Mouse (Mus musculus) E14TG2a.4 (cell line): ENCODE data around the gene Ulk1.
"Not testable (repeated sequence)": the region's sequence is repeated elsewhere in the genome, so short reads cannot be mapped to it uniquely, and the experiment has no call there.

ENCODE experiments used
- H3K27me3 ChIP-seq: 2 replicates; pipeline ENCODE4 v1.6.1; 2014; ENCODE audit warnings: low read length, control low read depth; ENCODE audit not compliant: insufficient read depth
- H3K36me3 ChIP-seq: 2 replicates; pipeline ENCODE4 v1.6.1; 2014; ENCODE audit warnings: low read length, control low read depth; ENCODE audit not compliant: insufficient read depth
- H3K4me1 ChIP-seq: replicated peaks from 2 replicates; pipeline ENCODE4 v1.6.1; 2014; ENCODE audit warnings: low read depth, low read length, control low read depth
- H3K4me3 ChIP-seq: replicated peaks from 2 replicates; pipeline ENCODE4 v1.5.1; 2014; ENCODE audit warnings: mild to moderate bottlenecking, low read length
- H3K9me3 ChIP-seq: 2 replicates; pipeline ENCODE4 v1.6.1; 2014; ENCODE audit warnings: low read length, control low read depth
- CTCF ChIP-seq: conservative IDR thresholded peaks from 2 replicates; pipeline ENCODE4 v1.5.1; 2014; ENCODE audit warnings: low read length
- NANOG ChIP-seq: IDR thresholded peaks from 2 replicates; pipeline ENCODE4 v1.6.1; 2014; ENCODE audit warnings: borderline replicate concordance, low read length, mixed read lengths
- POU5F1 ChIP-seq: IDR thresholded peaks from 2 replicates; pipeline ENCODE4 v1.6.1; 2014; ENCODE audit warnings: low read length, borderline replicate concordance

Gene Ulk1

DNA sequence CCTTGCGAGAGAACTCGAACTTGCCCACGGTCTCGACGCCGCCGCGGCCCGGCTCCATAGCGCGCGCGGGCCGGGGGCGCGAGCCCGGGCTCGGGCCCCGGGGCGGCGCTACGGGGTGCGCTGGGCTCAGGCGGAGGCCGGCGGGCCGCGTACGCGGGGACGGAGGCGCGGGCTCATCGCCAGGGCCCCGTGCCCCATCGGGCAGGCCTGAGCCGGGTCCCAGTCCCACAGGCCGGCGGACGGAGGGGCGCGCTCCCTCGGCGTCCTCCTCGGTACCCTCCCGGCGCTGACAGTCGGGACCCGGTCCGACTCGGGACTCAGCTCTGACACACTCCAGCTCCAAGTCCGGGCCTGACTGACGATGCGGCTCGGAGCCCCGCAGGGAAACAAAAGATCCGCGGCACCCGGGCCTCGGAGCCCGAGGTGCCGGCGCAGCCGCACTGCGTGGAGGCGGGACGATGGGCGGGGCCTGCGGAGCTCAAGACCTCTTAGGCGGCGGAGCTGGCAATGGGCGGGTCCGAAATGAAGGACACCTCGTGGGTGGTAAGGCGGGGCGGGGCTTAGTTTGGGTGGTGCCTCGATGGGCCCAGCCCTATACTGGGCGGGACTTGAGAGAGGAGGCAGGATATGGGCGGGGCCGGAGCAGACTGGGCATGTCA lies at the start of gene Ulk1:
Gene Ulk1, minus strand, starts transcription at position 431 of the 659 bp plus-strand sequence.
- Histone ChIP-seq H3K4me3 (peak within 1 kb of the TSS; percentile 92), H3K36me3 (peaks cover 34% of the 10 kb centered on the region), H3K9me3 (no peaks in the 10 kb centered on the region), H3K4me1 (peaks cover 66% of the 10 kb centered on the region), H3K27me3 (no peaks in the 10 kb centered on the region)
- TF ChIP-seq CTCF (no peak), POU5F1 (no peak), NANOG (no peak)

DNA sequence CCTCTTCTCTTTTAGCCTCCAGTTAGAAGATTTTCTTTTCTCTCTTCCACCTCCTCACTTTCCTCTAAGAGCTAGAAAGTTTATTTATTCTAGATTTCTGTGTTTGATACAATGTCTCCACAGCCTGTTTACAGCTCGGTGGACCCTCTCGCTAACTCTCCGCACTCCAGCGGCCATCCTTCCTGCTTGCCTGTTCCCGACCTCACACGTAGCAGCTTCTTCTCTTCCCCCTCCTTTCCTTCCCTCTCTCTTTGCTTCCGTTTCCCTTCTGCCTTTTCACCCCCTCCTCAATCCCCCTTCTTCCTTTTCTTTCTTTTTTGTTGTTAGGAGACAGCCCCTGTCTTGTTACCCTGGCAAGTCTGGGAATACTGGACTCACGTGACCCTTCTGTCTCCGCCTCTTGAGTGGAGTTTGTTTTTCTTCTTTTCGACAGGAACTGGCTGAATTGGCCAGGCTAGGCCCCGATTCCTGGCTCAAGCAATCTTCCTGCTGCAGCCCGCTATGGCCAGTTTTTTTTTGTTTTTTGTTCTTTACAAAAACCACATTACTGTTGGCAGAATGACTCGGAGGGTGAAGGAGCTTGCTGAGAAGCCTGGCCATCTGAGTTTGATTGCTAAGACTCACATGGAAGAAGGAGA lies 49.2 kb upstream of the Ulk1 start:
- H3K4me1 ChIP-seq = peaks cover 26% of the 10 kb centered on the region
- TF ChIP-seq NANOG (no peak), CTCF (no peak), POU5F1 (no peak)
- H3K9me3 ChIP-seq = no peaks in the 10 kb centered on the region
- no peaks in the 10 kb centered on the region for H3K27me3 ChIP-seq
- H3K4me3 ChIP-seq = no peak overlapping the region
- H3K36me3 ChIP-seq = peaks cover 100% of the 10 kb centered on the region

DNA sequence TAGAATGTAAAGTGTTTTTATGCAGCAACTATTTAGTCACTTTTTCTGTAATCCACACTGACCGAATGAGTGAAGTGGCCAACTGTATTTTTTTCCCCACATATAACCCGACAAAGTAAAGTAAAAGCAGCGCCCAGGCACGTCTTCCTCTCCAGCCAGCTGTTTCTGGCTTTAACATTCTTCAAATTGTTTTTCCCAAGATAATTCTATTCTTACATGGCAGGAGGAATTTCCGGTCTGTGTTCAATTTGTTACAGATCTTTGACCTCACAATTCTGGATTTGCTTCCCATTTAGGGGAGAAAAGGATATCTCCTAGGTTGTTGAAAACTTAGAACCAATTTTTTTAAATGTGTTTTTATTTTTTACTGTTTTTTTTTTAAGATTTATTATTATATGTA lies 47.2 kb upstream of the Ulk1 start:
- H3K4me1 ChIP-seq = peaks cover 26% of the 10 kb centered on the region

DNA sequence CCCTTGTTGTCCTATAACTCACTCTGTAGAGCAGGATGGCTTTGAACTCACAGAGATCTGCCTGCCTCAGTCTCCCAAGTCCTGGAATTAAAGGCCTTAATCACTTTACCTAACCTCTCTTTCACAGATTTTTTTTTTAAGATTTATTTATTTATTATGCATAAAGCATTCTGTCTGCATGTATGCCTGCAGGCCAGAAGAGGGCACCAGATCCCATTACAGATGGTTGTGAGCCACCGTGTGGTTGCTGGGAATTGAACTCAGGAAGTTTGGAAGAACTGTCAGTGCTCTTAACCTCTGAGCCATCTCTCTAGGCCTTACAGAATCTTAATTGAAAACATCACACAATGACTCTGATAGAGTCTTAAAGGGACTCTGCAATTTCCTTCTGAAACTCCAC lies 43.1 kb upstream of the Ulk1 start:
- H3K4me1 ChIP-seq = peaks cover 5% of the 10 kb centered on the region; the same call in 1 of the 2 replicates
- peaks cover 98% of the 10 kb centered on the region for H3K36me3 ChIP-seq
- H3K4me3 ChIP-seq = no peak overlapping the region
- TF ChIP-seq NANOG = no peak
- peak; percentile 52 for TF ChIP-seq CTCF
- H3K27me3 ChIP-seq = no peaks in the 10 kb centered on the region
- no peaks in the 10 kb centered on the region for H3K9me3 ChIP-seq

More for the DNA sequence above, 47.2 kb upstream of the Ulk1 start:
- TF ChIP-seq CTCF = no peak
- no peaks in the 10 kb centered on the region for H3K9me3 ChIP-seq
- peaks cover 100% of the 10 kb centered on the region for H3K36me3 ChIP-seq
- H3K4me3 ChIP-seq = no peak overlapping the region
- H3K27me3 ChIP-seq = no peaks in the 10 kb centered on the region

DNA sequence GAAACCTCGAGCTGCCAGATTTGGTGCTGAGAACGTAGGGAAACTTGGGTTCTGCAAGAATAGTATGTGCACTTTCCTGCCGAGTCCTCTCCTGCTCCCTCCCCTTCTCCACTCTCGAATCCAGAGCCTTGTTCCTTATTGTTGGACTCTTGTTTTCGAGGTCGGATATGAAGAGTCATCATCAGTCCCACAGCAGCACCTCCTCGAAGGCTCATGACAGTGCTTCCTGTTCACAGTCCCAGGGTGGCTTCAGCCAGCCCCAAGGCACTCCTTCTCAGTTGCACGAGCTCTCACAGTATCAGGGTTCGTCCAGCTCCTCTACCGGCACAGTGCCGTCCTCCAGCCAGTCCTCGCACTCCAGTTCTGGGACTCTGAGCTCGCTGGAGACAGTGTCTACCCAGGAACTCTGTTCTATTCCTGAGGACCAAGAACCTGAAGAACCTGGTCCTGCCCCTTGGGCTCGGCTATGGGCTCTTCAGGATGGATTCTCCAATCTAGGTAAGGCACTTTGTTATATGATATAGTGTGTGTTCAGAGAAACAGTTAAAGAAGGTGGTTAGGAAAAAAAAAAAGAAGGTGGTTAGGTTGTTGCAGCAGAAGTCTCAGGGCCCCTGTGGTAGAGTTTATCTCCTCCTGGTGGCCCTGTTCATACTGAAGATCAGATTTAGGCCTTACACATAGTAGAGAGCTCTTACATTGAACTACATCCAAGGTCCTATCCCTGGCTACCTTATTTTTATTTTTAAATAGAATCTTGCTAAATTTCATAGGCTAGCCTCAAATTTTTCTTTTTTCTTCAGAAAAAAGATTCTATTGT lies 31.4 kb upstream of the Ulk1 start:
- H3K4me3 ChIP-seq = peak overlapping the region; percentile 90
- H3K36me3 ChIP-seq = peaks cover 25% of the 10 kb centered on the region
- no peaks in the 10 kb centered on the region for H3K27me3 ChIP-seq
- H3K9me3 ChIP-seq = no peaks in the 10 kb centered on the region
- TF ChIP-seq POU5F1 = no peak
- TF ChIP-seq NANOG = no peak
- no peak for TF ChIP-seq CTCF
- peaks cover 30% of the 10 kb centered on the region for H3K4me1 ChIP-seq

DNA sequence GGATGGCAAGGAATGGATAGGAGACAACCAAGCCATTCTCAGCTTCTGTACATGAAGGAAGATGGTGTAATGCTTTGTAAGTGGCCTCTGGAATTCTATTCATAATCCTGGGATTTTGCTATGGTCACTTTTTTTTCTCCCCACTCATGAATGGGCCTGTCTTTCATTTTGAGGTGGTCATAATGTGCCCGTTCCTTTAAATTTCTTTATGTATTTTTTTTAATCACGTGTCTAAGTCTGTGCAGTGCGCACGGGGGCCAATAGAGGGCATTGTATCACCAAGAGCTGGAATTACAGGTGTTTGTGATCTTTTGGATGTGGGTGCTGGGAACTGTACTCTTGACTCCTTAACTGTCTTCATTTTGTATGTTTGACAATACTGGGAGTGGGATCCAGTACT lies 30.6 kb upstream of the Ulk1 start:
- no peaks in the 10 kb centered on the region for H3K9me3 ChIP-seq
- peaks cover 38% of the 10 kb centered on the region for H3K4me1 ChIP-seq
- TF ChIP-seq CTCF (peak; percentile 82), NANOG (no peak), POU5F1 (no peak)
- H3K27me3 ChIP-seq = no peaks in the 10 kb centered on the region
- peak overlapping the region; percentile 90 for H3K4me3 ChIP-seq
- H3K36me3 ChIP-seq = peaks cover 25% of the 10 kb centered on the region

DNA sequence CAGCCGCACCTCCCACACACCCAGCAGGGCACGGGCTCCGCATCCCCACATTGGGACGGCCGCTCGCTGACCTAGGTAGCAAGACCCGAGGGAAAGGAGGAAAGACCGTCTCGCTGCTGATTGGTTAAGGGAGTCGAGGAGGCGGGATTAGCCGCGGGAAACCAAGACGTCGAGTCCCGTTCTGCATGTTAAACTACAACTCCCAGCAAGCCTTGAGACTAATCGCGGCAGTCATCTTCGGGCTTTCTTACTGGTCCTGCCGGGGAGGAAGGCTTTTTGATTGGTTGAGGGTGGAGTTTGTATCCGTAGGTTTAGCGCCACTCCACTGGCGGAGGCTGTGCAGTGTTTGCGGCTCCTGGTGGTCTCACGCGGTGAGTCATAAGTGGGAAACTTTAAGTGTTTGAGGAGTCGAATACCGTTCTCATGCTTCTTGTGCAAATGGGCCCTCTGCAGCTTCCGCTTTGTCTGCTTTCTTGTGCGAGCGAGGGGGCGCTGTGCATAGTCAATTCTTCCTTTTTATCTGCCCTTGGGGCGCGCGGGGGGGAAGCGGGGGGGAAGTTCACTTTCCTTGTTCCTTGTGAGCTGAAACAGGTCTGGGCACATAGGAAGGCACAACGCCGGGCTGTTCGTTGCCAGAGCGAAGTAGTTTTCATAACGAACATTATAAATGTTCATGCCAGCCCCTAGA lies 29.9 kb upstream of the Ulk1 start, which contains the start of the genes Hscb and Chek2:
Gene Hscb, minus strand, starts transcription at position 100 of the 688 bp plus-strand sequence.
Gene Chek2, plus strand, starts transcription at position 302 of the 688 bp plus-strand sequence.
- Histone ChIP-seq H3K27me3 (no peaks in the 10 kb centered on the region), H3K4me3 (peak within 1 kb of the TSS; percentile 90), H3K4me1 (peaks cover 40% of the 10 kb centered on the region), H3K36me3 (peaks cover 28% of the 10 kb centered on the region), H3K9me3 (no peaks in the 10 kb centered on the region)
- TF ChIP-seq NANOG (peak; percentile 87), CTCF (no peak; the same call in 1 of the 2 replicates), POU5F1 (no peak)

DNA sequence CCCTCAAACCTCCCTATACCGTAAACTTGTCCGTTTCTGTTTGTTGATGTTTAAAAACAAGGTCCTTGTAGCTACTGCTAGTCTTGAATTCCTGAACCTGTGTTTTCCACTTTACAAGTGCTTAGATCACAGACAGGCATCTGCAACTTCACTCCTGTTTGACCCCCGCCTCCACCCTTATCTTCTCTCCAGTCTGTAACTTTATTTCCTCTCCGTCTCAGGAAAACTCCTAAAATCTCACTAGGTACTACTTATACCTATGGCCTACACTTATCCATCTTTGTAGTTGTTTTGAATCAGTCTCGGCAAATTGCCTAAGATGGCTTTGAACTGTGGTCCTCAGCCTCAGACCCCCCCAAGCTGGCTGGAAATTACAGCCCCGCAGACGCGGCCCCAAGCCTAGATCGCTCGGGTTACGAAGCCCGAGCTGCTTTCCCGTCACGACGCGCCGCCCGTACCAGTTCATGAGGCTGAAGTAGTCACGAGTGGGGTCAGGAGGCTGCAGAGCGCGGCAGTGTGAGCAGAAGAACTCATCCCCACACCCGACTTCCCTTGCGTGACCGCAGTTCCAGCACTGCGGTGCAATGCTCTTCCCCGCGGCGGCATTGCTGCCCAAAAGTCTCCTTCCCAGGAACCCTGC lies 29.3 kb upstream of the Ulk1 start:
- H3K27me3 ChIP-seq = no peaks in the 10 kb centered on the region
- H3K4me1 ChIP-seq = peaks cover 40% of the 10 kb centered on the region
- H3K9me3 ChIP-seq = no peaks in the 10 kb centered on the region
- H3K4me3 ChIP-seq = peak overlapping the region; percentile 90
- peaks cover 34% of the 10 kb centered on the region for H3K36me3 ChIP-seq
- TF ChIP-seq CTCF (no peak), NANOG (no peak), POU5F1 (no peak)

DNA sequence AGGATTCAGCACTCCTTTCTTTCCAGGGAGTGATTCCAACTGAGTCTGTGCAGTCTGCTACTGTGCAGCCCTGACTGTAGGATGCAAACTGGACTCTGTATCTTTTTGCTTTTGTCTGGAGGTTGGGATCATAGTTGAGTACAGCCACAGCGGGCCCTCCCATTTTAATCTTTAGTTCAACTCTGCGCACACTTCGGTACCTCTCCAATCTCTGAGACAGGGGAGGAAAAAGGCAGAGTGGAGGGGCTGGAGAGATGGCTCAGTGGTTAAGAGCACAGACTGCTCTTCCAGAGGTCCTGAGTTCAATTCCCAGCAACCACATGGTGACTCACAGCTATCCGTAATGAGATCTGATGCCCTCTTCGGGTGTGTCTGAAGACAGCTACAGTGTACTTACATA lies 28.1 kb upstream of the Ulk1 start:
- not testable (repeated sequence) for H3K27me3 ChIP-seq, H3K9me3 ChIP-seq, H3K4me3 ChIP-seq
- H3K36me3 ChIP-seq = peaks cover 40% of the 10 kb centered on the region
- H3K4me1 ChIP-seq = peaks cover 40% of the 10 kb centered on the region
